Mouse (Mus musculus) stomach, postnatal 0 days (tissue): ENCODE measurements around the gene S100a10.

Source experiments
- CTCF ChIP-seq: IDR thresholded peaks from 2 replicates; pipeline ENCODE4 v1.5.1; 2016; ENCODE audit warnings: antibody characterized with exemption, low read depth, mild to moderate bottlenecking, moderate library complexity
- EP300 ChIP-seq: optimal IDR thresholded peaks from 2 replicates; pipeline ENCODE3; 2016; ENCODE audit warnings: antibody characterized with exemption

- TF ChIP-seq CTCF (no peak), EP300 (no peak)
These were observed 42.5 kb downstream of the S100a10 start for GRCm38 (mm10) chr3:93597221-93597913.
